Mouse (Mus musculus): ENCODE measurements around the gene Odam. TPM values are rescaled to one million over a fixed set of nuclear protein-coding genes. Genes with fewer than 3 reads are reported as not detected.

The Odam gene
- total RNA-seq (2017) = not detected in 2 replicates

GRCm38 (mm10) chr5:87884729-87885128 is at the start of gene Odam:
TSS of gene Odam (plus strand) at chr5:87885029.
- ATAC-seq (replicated peaks in 1 of 2; ENCODE audit: insufficient read depth in 1 of 2, low FRiP score in 2 of 2, low TSS enrichment in 1 of 2, low read depth in 1 of 2, poor library complexity in 2 of 2, severe bottlenecking in 2 of 2) = no peak

- no peak for ATAC-seq (replicated peaks in 1 of 2; ENCODE audit: insufficient read depth in 1 of 2, low FRiP score in 2 of 2, low TSS enrichment in 1 of 2, low read depth in 1 of 2, poor library complexity in 2 of 2, severe bottlenecking in 2 of 2)
Measured at GRCm38 (mm10) chr5:87855136-87855716, 29.6 kb upstream of the Odam start.

DNA sequence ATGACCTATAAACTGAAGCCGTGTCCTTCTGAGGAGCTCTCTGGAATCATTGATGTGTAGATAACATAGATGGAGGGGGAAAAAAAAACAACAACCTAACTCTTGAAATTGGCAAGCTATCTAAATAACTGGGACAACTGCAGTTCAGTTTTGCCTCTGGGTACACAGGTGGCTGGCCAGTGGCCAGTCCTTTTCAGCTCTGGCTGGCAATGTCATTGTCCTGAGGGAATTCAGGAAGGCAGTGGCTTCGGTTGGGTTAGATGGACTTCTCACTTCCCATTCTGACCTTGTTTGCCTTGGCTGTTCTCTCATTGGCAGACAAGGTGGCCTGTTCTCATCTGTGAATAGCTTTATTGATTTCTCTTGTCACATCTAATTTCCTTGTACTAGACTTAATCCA is 14.7 kb upstream of the Odam start:
- no peak for ATAC-seq (replicated peaks in 1 of 2; ENCODE audit: insufficient read depth in 1 of 2, low FRiP score in 2 of 2, low TSS enrichment in 1 of 2, low read depth in 1 of 2, poor library complexity in 2 of 2, severe bottlenecking in 2 of 2)

DNA sequence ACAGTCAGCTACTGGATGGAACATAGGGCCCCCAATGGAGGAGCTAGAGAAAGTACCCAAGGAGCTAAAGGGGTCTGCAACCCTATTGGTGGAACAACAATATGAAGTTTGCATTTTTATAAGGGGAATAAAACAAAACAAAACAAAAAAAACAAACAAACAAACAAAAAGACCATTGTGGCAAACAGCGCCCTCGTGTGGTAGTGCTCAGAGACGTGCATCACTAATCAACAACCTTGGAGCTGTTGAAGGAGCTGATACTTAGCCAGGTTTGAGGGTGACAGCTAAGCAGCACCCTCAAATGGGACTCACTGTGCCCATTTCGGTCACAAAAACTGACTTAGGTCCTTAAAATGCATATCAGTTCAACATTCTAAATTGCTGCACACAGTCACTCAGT is 13.4 kb upstream of the Odam start:
- ATAC-seq (replicated peaks in 1 of 2; ENCODE audit: insufficient read depth in 1 of 2, low FRiP score in 2 of 2, low TSS enrichment in 1 of 2, low read depth in 1 of 2, poor library complexity in 2 of 2, severe bottlenecking in 2 of 2) = no peak

DNA sequence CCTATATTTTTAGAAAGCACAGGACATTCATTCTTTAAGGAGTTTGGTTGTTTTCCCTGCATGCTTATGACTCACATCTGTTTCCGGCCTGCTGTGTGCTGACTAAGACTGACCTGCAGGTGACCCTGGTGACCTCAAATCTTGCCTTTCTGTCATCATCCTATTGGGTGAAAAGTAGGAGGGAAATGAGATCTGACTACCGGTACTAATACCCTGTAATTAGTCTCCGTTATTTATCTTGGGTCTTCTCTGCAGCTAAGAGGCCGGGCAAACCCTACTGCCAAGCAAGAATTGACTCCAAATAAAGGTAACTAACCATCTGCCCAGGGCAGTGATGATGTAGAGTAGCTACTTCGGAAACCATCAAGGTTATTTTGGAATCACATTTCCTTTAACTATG is 40.5 kb downstream of the Odam start, which contains the start of gene Csn3:
TSS of gene Csn3 (plus strand) at position 208 of the 400 bp plus-strand sequence.
- no peak for ATAC-seq (replicated peaks in 1 of 2; ENCODE audit: insufficient read depth in 1 of 2, low FRiP score in 2 of 2, low TSS enrichment in 1 of 2, low read depth in 1 of 2, poor library complexity in 2 of 2, severe bottlenecking in 2 of 2)

GRCm38 (mm10) chr5:87931603-87932002 is 46.8 kb downstream of the Odam start:
- no peak for ATAC-seq (replicated peaks in 1 of 2; ENCODE audit: insufficient read depth in 1 of 2, low FRiP score in 2 of 2, low TSS enrichment in 1 of 2, low read depth in 1 of 2, poor library complexity in 2 of 2, severe bottlenecking in 2 of 2)

GRCm38 (mm10) chr5:87940752-87941151 is 55.9 kb downstream of the Odam start:
- ATAC-seq (replicated peaks in 1 of 2; ENCODE audit: insufficient read depth in 1 of 2, low FRiP score in 2 of 2, low TSS enrichment in 1 of 2, low read depth in 1 of 2, poor library complexity in 2 of 2, severe bottlenecking in 2 of 2) = no peak

GRCm38 (mm10) chr5:87942515-87942914 is 57.7 kb downstream of the Odam start:
- no peak for ATAC-seq (replicated peaks in 1 of 2; ENCODE audit: insufficient read depth in 1 of 2, low FRiP score in 2 of 2, low TSS enrichment in 1 of 2, low read depth in 1 of 2, poor library complexity in 2 of 2, severe bottlenecking in 2 of 2)

Other genes with a start within 250 kb of the Odam start
- gene Csn1s1, start 218.8 kb upstream of the Odam start, total RNA-seq (2017) = not detected in 2 replicates
- not detected in 2 replicates for gene Csn2, start 185.4 kb upstream of the Odam start, total RNA-seq (2017)
- gene Csn1s2a, start 110.5 kb upstream of the Odam start, total RNA-seq (2017) = not detected in 2 replicates
- gene Csn1s2b, start 76.9 kb upstream of the Odam start, total RNA-seq (2017) = not detected in 2 replicates
- not detected in 2 replicates for gene Prr27, start 59.3 kb upstream of the Odam start, total RNA-seq (2017)
- not detected in 2 replicates for gene Csn3, start 40.5 kb downstream of the Odam start, total RNA-seq (2017)
- not detected in 2 replicates for gene 2310003L06Rik, start 84.4 kb downstream of the Odam start, total RNA-seq (2017)
- gene Gm28434, start 84.5 kb downstream of the Odam start, total RNA-seq (2017) = not detected in 2 replicates
- not detected in 2 replicates for gene Cabs1, start 94.4 kb downstream of the Odam start, total RNA-seq (2017)
- gene Smr3a, start 117.5 kb downstream of the Odam start, total RNA-seq (2017) = not detected in 2 replicates
- gene Smr2, start 201.5 kb downstream of the Odam start, total RNA-seq (2017) = not detected in 2 replicates
- not detected in 2 replicates for gene Gm11116, start 226.5 kb downstream of the Odam start, total RNA-seq (2017)

All from hematopoietic stem cell, adult 5-6 weeks (primary cell).